Mouse (Mus musculus) hindbrain, postnatal 0 days (tissue): ENCODE data around the gene Usf2. TPM values are rescaled to one million over a fixed set of nuclear protein-coding genes. Genes with fewer than 3 reads are reported as not detected.

Experiments
- ATAC-seq: fragments of 200-750 bp; cut with Nextera tagmentation; 2 replicates; pipeline ENCODE4 v1.8.0; 2017; ENCODE audit warnings: mild to moderate bottlenecking, moderate TSS enrichment, moderate library complexity
- DNase-seq: peaks from one replicate; pipeline ENCODE4 v3.0.0-alpha.2; 2015; ENCODE audit warnings: low spot score
- H3K27ac ChIP-seq: fragments of 300-500 bp; sonication (generic); 2 replicates; pipeline ENCODE4 v1.5.1; 2014; ENCODE audit warnings: mild to moderate bottlenecking
- H3K27me3 ChIP-seq: fragments of 300-500 bp; sonication (generic); 2 replicates; pipeline ENCODE4 v1.6.1; 2014; ENCODE audit warnings: low read length, mixed read lengths; ENCODE audit not compliant: insufficient read depth
- H3K36me3 ChIP-seq: fragments of 300-500 bp; sonication (generic); 2 replicates; pipeline ENCODE4 v1.6.1; 2014; ENCODE audit warnings: low read length, mixed read lengths; ENCODE audit not compliant: insufficient read depth
- H3K4me1 ChIP-seq: fragments of 300-500 bp; sonication (generic); 2 replicates; pipeline ENCODE4 v1.6.1; 2014; ENCODE audit warnings: antibody characterized with exemption, low read length, mixed read lengths; ENCODE audit not compliant: insufficient read depth
- H3K4me2 ChIP-seq: fragments of 300-500 bp; sonication (generic); 2 replicates; pipeline ENCODE4 v1.6.1; 2014; ENCODE audit warnings: low read depth, mild to moderate bottlenecking, low read length, moderate library complexity, mixed read lengths
- H3K4me3 ChIP-seq: fragments of 300-500 bp; sonication (generic); 2 replicates; pipeline ENCODE4 v1.5.1; 2014; ENCODE audit warnings: low read length
- H3K9ac ChIP-seq: fragments of 300-500 bp; sonication (generic); replicated peaks from 2 replicates; pipeline ENCODE4 v1.6.1; 2014; ENCODE audit warnings: mild to moderate bottlenecking, low read length, moderate library complexity, mixed read lengths
- H3K9me3 ChIP-seq: fragments of 300-500 bp; sonication (generic); 2 replicates; pipeline ENCODE4 v1.6.1; 2016; ENCODE audit warnings: low read length, mixed read lengths
- CTCF ChIP-seq: IDR thresholded peaks from 2 replicates; pipeline ENCODE4 v1.5.1; 2016; ENCODE audit warnings: antibody characterized with exemption, control low read depth, low read depth
- WGBS: fragments of 180-500 bp; shearing (Covaris S2); extraction: QIAGEN DNeasy Blood & Tissue Kit; methylation state at CpG from one replicate; pipeline ENCODE4 v1.1.7; 2014; 5-methylcytosine and 5-hydroxymethylcytosine counted together
- polyA plus RNA-seq: library from polyadenylated mRNA; unstranded; fragments of >200 nt; fragmentation: Nextera tagmentation; extraction: Ambion mirVana; gene quantifications from 2 replicates; pipeline ENCODE4 v1.2.1, GENCODE M21; 2015
- total RNA-seq: library from RNA; depleted of rRNA; stranded (reverse); fragments of >200 nt; gene quantifications from 2 replicates; pipeline ENCODE4 v1.2.3, GENCODE M21; 2014

The Usf2 gene
- total and polyA plus RNA-seq, 2 experiments from 2014 or later = 28.0 to 114 TPM

- no peak overlapping the region for H3K4me2 ChIP-seq
- H3K9ac ChIP-seq = no peak overlapping the region
- ATAC-seq (no peak), DNase-seq (no peak)
- H3K36me3 ChIP-seq = no peaks in the 10 kb centered on the region
- no peak for TF ChIP-seq CTCF
- H3K4me1 ChIP-seq = no peaks in the 10 kb centered on the region
- H3K4me3 ChIP-seq = no peak overlapping the region
- H3K27ac ChIP-seq = no peak overlapping the region
- WGBS = 81% methylated on average over 4 of the region's 4 CpGs
- H3K9me3 ChIP-seq = no peaks in the 10 kb centered on the region
- no peaks in the 10 kb centered on the region for H3K27me3 ChIP-seq
These were observed 32.0 kb upstream of the Usf2 start for GRCm38 (mm10) chr7:30988519-30989162.

- DNase-seq (no peak), ATAC-seq (no peak)
- 92% methylated on average over 9 of the region's 9 CpGs for WGBS
- H3K4me1 ChIP-seq = no peaks in the 10 kb centered on the region
- no peak for TF ChIP-seq CTCF
- no peak overlapping the region for H3K27ac ChIP-seq
- H3K9me3 ChIP-seq = no peaks in the 10 kb centered on the region
- H3K27me3 ChIP-seq = no peaks in the 10 kb centered on the region
- H3K4me3 ChIP-seq = no peak overlapping the region
- H3K9ac ChIP-seq = no peak overlapping the region
- no peaks in the 10 kb centered on the region for H3K36me3 ChIP-seq
- H3K4me2 ChIP-seq = no peak overlapping the region
These were observed 28.8 kb upstream of the Usf2 start for GRCm38 (mm10) chr7:30985357-30985756.

- Histone ChIP-seq H3K9me3 (no peaks in the 10 kb centered on the region), H3K4me2 (no peak overlapping the region), H3K36me3 (no peaks in the 10 kb centered on the region), H3K27ac (no peak overlapping the region), H3K27me3 (no peaks in the 10 kb centered on the region), H3K9ac (no peak overlapping the region), H3K4me1 (no peaks in the 10 kb centered on the region), H3K4me3 (no peak overlapping the region)
- 93% methylated on average over 4 of the region's 4 CpGs for WGBS
- no peak for DNase-seq
- no peak for TF ChIP-seq CTCF
- ATAC-seq = no peak
These were observed 25.1 kb upstream of the Usf2 start for GRCm38 (mm10) chr7:30981703-30982102.

GRCm38 (mm10) chr7:30973501-30974289 is 17.1 kb upstream of the Usf2 start, which contains the start of gene Fam187b:
Gene Fam187b (plus strand): TSS chr7:30973790.
- Histone ChIP-seq H3K27me3 (peaks cover 11% of the 10 kb centered on the region), H3K36me3 (no peaks in the 10 kb centered on the region), H3K27ac (peak within 1 kb of the TSS; percentile 32; the same call in 1 of the 2 replicates), H3K4me1 (no peaks in the 10 kb centered on the region), H3K9me3 (no peaks in the 10 kb centered on the region), H3K4me3 (peak within 1 kb of the TSS; percentile 35), H3K9ac (peak within 1 kb of the TSS; percentile 28; the same call in 1 of the 2 replicates), H3K4me2 (peak within 1 kb of the TSS; percentile 52)
- ATAC-seq (peak; percentile 90), DNase-seq (peak; percentile 89)
- WGBS = under 1% methylated on average over 37 of the region's 37 CpGs
- TF ChIP-seq CTCF = peak; percentile 77

GRCm38 (mm10) chr7:30973251-30973500 is 16.6 kb upstream of the Usf2 start, which contains the start of gene Lsr:
Gene Lsr (minus strand): TSS chr7:30973464.
- Histone ChIP-seq H3K4me1 (no peaks in the 10 kb centered on the region), H3K36me3 (no peaks in the 10 kb centered on the region), H3K9me3 (no peaks in the 10 kb centered on the region), H3K27ac (peak within 1 kb of the TSS; percentile 32; the same call in 1 of the 2 replicates), H3K27me3 (peaks cover 11% of the 10 kb centered on the region), H3K9ac (peak within 1 kb of the TSS; percentile 28; the same call in 1 of the 2 replicates), H3K4me2 (peak within 1 kb of the TSS; percentile 52), H3K4me3 (peak within 1 kb of the TSS; percentile 35)
- 1% methylated on average over 19 of the region's 19 CpGs for WGBS
- no peak for DNase-seq
- no peak for TF ChIP-seq CTCF
- ATAC-seq = peak; percentile 55; the same call in 1 of the 2 replicates

- peak overlapping the region; percentile 35 for H3K4me3 ChIP-seq
- ATAC-seq = 0 out of 2 replicates have a peak, but pooled peaks have one; percentile 15
- WGBS = 6% methylated on average over 41 of the region's 41 CpGs
- no peaks in the 10 kb centered on the region for H3K9me3 ChIP-seq
- no peak for DNase-seq
- H3K4me2 ChIP-seq = peak overlapping the region; percentile 52
- H3K27ac ChIP-seq = peak overlapping the region; percentile 32; the same call in 1 of the 2 replicates
- TF ChIP-seq CTCF = no peak
- H3K4me1 ChIP-seq = no peaks in the 10 kb centered on the region
- H3K9ac ChIP-seq = peak overlapping the region; percentile 28; the same call in 1 of the 2 replicates
- peaks cover 11% of the 10 kb centered on the region for H3K27me3 ChIP-seq
- H3K36me3 ChIP-seq = no peaks in the 10 kb centered on the region
These were observed 16.0 kb upstream of the Usf2 start for GRCm38 (mm10) chr7:30972426-30973250.
